Mouse (Mus musculus): Measurements from ENCODE around the gene Neb. TPM values are rescaled to one million over a fixed set of nuclear protein-coding genes. Genes with fewer than 3 reads are reported as not detected.
A peak's percentile ranks its signal among the peaks of the same experiment; 100 is the strongest.
"Not testable (repeated sequence)": the region's sequence is repeated elsewhere in the genome, so short reads cannot be mapped to it uniquely, and the experiment has no call there.

Gene Neb
- total RNA-seq, 2 experiments from 2014 or later: 3.1 to 5.1 TPM

GRCm38 (mm10) chr2:52210685-52211084 lies 167.6 kb downstream of the Neb start:
- DNase-seq (ENCODE audit: low spot score in 2 of 2): no peak

GRCm38 (mm10) chr2:52204992-52205391 lies 173.3 kb downstream of the Neb start:
- no peak for DNase-seq (ENCODE audit: low spot score in 2 of 2)

- DNase-seq (ENCODE audit: low spot score in 2 of 2): no peak
Observed at GRCm38 (mm10) chr2:52193629-52194028, 184.6 kb downstream of the Neb start.

GRCm38 (mm10) chr2:52179678-52180077 lies 198.6 kb downstream of the Neb start:
- DNase-seq (ENCODE audit: low spot score in 2 of 2): no peak

DNA sequence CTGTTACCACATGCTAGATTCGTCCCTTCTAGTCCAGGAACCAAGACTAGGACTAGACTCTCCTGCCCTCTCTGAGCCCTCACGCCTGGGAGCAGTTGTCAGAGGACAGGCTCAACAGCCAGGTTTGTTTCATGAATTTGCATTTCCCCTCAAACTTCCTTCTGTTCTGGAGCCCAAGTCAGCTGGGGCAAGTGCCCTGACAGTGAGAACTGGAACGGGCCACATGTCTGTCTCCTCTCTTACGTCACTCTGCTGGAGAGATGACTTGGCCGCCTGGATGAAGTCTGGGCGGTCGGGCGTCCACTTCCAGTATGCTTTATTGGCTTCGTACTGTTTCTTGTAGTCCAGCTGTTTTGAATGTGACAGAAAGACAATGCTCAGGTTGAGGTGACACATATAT lies 200.5 kb downstream of the Neb start:
- no peak for DNase-seq (ENCODE audit: low spot score in 2 of 2)

DNA sequence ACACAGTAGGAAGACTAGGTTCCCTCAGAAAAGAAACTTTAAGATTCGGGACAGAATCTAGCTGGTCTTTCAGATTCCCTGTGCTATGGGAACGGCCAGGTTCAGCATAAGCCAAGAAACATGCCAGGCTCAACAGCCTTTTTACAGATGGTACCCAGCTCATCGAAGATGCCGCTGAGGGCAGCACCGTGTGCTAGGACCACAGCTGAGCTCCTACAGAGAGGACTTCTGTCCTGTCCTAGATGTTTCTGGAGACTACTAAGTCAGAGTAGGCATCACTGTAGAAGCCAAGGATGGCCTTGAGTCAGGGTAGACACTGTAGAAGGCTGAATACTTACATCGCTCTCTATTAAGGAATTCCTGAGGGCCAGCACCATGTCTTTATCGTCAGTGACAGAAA lies 201.1 kb downstream of the Neb start:
- no peak for DNase-seq (ENCODE audit: low spot score in 2 of 2)

DNA sequence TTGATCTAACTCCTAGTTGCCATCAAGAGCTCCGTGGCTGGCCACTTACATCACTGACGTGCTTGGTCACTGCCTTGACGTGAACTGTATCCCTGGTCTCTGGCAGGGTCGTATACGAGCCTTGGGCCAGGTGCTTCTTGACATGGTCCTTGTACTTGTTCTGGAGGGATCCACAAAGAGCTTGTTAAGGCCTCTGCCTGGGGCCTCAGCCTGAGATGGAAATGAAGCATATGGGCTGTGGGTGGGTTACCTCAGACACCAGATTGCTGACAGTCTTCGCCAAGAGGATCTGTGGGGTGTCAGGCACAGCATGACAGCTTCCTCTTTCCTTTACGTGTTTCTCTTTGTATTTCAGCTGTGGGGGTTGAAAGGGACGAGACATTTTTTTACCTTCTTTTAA lies 201.7 kb downstream of the Neb start:
- DNase-seq (ENCODE audit: low spot score in 2 of 2): peak; percentile 48 to 59

- no peak for DNase-seq (ENCODE audit: low spot score in 2 of 2)
Observed at GRCm38 (mm10) chr2:52174951-52175350, 203.3 kb downstream of the Neb start.

DNA sequence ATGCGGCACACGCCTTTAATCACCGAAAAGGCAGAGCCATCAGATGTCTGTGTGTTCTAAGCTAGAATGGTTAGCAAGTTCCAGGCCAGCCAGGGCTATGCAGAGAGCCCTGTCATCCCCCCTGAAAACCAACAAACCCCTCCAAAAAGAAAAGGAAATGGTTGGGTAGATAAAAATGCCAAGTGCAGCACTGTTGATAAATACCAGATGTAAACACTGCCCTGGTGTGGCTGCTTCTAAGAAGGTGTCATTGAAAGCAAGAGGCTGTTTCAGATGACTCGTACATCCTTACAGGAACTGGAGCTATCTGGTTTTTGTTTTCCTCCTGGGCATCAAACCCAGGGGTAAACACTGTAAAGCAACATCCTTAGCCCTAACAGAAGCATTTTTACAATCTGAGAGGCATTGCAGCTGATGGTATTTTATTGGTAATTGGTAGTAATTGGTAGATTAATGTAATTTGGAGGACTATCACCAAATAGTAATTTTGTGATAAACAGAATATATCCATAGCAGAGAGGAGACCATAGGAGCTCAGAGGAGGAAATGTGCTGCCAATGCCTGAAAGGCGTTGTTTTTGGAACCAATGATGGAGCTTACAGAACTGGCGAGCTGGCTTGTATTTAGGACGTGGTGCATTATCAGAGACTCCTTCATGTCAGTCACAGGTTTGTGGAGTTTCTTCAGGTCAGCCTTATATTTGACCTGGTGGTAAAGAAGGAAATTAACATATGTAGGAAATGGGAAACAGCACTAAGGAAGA lies 208.8 kb downstream of the Neb start:
- DNase-seq (ENCODE audit: low spot score in 2 of 2): no peak

DNA sequence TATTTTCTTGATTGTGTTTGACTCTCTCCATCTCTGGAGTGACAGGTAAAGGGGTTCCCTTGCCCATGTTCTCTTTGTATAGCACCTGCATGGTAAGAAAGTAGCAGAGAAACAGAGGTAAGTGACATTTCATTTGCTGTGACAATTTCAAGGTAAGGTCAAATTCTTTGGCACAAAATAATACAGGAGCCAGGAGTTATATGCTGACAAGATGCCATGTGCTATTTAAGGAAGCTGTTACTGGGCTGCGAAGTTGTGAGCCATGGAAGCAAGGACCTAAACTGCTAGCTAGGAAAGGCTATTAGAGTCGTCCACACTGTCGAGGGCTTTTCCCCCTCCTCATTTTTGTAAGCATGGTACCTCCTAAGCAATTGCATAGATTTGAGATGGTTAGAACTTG lies 225.2 kb downstream of the Neb start:
- DNase-seq (ENCODE audit: low spot score in 2 of 2): no peak

DNA sequence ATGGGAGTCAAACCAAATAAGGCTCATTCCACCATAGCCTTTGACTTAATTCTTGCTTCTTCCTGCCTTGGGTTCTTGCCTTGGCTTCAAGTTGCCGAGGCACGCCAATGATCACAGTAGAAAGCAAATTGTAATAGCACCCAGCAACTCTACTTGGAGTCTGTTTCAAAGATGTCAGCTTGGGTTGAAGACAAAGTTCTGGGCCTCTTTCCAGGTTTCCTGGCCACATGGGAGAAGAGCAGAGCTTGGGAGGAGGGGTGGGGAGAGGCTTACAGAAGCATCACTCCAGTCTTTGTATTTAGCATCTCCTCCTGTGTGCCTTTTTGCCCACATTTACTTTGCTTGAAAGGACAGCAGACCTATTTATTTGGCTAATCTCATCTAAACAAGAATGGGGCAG lies 244.9 kb downstream of the Neb start:
- peak; percentile 7 to 11 for DNase-seq (ENCODE audit: low spot score in 2 of 2)

GRCm38 (mm10) chr2:52131370-52131769 lies 246.9 kb downstream of the Neb start:
- DNase-seq (ENCODE audit: low spot score in 2 of 2): not testable (repeated sequence)

- no peak for DNase-seq (ENCODE audit: low spot score in 2 of 2)
Observed at GRCm38 (mm10) chr2:52114086-52114485, 264.2 kb downstream of the Neb start.

Small RNA genes lying within 50 kb of the gene (microRNA-seq; reads per million reads assigned to microRNA genes)
- 0 reads per million in 2 experiments for gene Gm22095

Other genes with a start within 250 kb of the Neb start
- gene Arl5a, start 46.4 kb upstream of the Neb start, total RNA-seq (2021): 10 to 100 TPM; 64.7 to 67.7 TPM

All from layer of hippocampus, postnatal 10 days (tissue).